ENCODE assay signal across 16 mouse cellular contexts in genomic region chr6:40439731-40440130, GRCm38 (mm10). TPM values are rescaled to one million over a fixed set of nuclear protein-coding genes. Genes with fewer than 3 reads are reported as not detected.
A peak's percentile ranks its signal among the peaks of the same experiment; 100 is the strongest.
DNase-seq lines count a peak whose midpoint lies in the region; ATAC-seq lines count a peak whose summit lies in the region.
"Had no signal": no experiment of that assay in that cellular context is flagged by ENCODE, and none has a peak within 500 bp of the region (broad histone marks: within the 10 kb centered on the region; RNA-seq: fewer than 3 reads in every experiment).

No protein-coding gene starts in this region.

- peak overlapping the region; percentile 21 for H3K4me2 ChIP-seq in kidney, embryonic 14.5 days (replicated peaks; ENCODE audit: low read depth, low read length)
- H3K4me2 ChIP-seq: embryonic facial prominence, embryonic 15.5 days; lung, embryonic 14.5 days had no signal

- DNase-seq in kidney, postnatal 4 days, result no peak
- DNase-seq in CD8-positive naive resting alpha-beta T cell, adult 2 months (ENCODE audit: low read depth in 2 of 2, low spot score in 2 of 2), result peak; percentile 20 to 30
- peak; percentile 73 for DNase-seq in thymus, postnatal 0 days (ENCODE audit: low spot score)
- no peak for DNase-seq in cerebellum, adult 11-12 months
- DNase-seq in embryo, embryonic 10 days (ENCODE audit: low spot score), result no peak
- DNase-seq: cerebellum, postnatal 25 days; kidney, adult 2 months; left cerebral cortex, postnatal 4 days; lung, embryonic 14.5 days; right cerebral cortex, postnatal 4 days had no signal

- H3K27me3 ChIP-seq in kidney, embryonic 14.5 days (ENCODE audit: control insufficient read depth, insufficient read depth, low read length), result no peaks in the 10 kb centered on the region

- 20% methylated on average over 12 of the region's 12 CpGs for WGBS in kidney, embryonic 14.5 days

- H3K36me3 ChIP-seq in kidney, embryonic 14.5 days (ENCODE audit: control insufficient read depth, insufficient read depth, low read length), result no peaks in the 10 kb centered on the region
- H3K36me3 ChIP-seq: embryonic facial prominence, embryonic 15.5 days had no signal

- no peaks in the 10 kb centered on the region for H3K9me3 ChIP-seq in kidney, embryonic 14.5 days (ENCODE audit: control insufficient read depth, low read length)
- H3K9me3 ChIP-seq: embryonic facial prominence, embryonic 15.5 days had no signal

- H3K4me3 ChIP-seq in kidney, embryonic 14.5 days (ENCODE audit: low read length), result no peak overlapping the region
- H3K4me3 ChIP-seq: embryonic facial prominence, embryonic 15.5 days had no signal

- no peak for ATAC-seq in kidney, embryonic 14.5 days (ENCODE audit: low FRiP score, low TSS enrichment)
- peak; percentile 79 for ATAC-seq in inflammation-experienced regulatory T-cells, adult 6 months
- ATAC-seq: forebrain, embryonic 14.5 days had no signal

- 0 out of 2 replicates have a peak, but pooled peaks cover 7% of the 10 kb centered on the region for H3K4me1 ChIP-seq in kidney, embryonic 14.5 days (ENCODE audit: control insufficient read depth, insufficient read depth, low read length)

- no peak overlapping the region for H3K9ac ChIP-seq in kidney, embryonic 14.5 days (ENCODE audit: low read depth, low read length)
- H3K9ac ChIP-seq: embryonic facial prominence, embryonic 15.5 days; lung, embryonic 14.5 days had no signal

- no peak overlapping the region for H3K27ac ChIP-seq in kidney, embryonic 14.5 days (ENCODE audit: low read depth, low read length)
- H3K27ac ChIP-seq: embryonic facial prominence, embryonic 15.5 days had no signal

RNA-seq across cellular contexts. Expression of gene Wee2, which starts 0.8 kb away (rescaled TPM):
- 0.09 TPM in 1 of 2 replicates, not detected in the other for polyA plus RNA-seq in kidney, embryonic 14.5 days (2014; fragmentation: Nextera tagmentation; extraction: Ambion mirVana)
- polyA plus RNA-seq in inflammation-experienced regulatory T-cells, adult 6 months (2017; shearing (Covaris generic)), result not detected
- 0.31 and 0.35 TPM in 2 replicates for polyA plus RNA-seq in thymus, postnatal 0 days (2015; fragmentation: Nextera tagmentation; extraction: Ambion mirVana)
- polyA plus RNA-seq: embryonic facial prominence, embryonic 15.5 days; kidney, adult 2 months; lung, embryonic 14.5 days; testis, adult 2 months had no signal

RNA-seq across cellular contexts. Expression of gene E330009J07Rik, which starts 3.8 kb away (rescaled TPM):
- polyA plus RNA-seq in kidney, embryonic 14.5 days (2014; fragmentation: Nextera tagmentation; extraction: Ambion mirVana), result 14.0 and 17.7 TPM in 2 replicates
- 1 to 10 TPM; 3.2 to 9.1 (median 6.1) TPM for polyA plus RNA-seq in inflammation-experienced regulatory T-cells, adult 6 months (2017; shearing (Covaris generic))
- polyA plus RNA-seq in thymus, postnatal 0 days (2015; fragmentation: Nextera tagmentation; extraction: Ambion mirVana), result 16.0 and 17.6 TPM in 2 replicates

RNA-seq across cellular contexts. Expression of gene Ssbp1, which starts 31.4 kb away (rescaled TPM):
- polyA plus RNA-seq in kidney, embryonic 14.5 days (2014; fragmentation: Nextera tagmentation; extraction: Ambion mirVana), result 177 and 241 TPM in 2 replicates
- polyA plus RNA-seq in inflammation-experienced regulatory T-cells, adult 6 months (2017; shearing (Covaris generic)), result 100 to 1,000 TPM; 108 to 133 (median 114) TPM
- polyA plus RNA-seq in thymus, postnatal 0 days (2015; fragmentation: Nextera tagmentation; extraction: Ambion mirVana), result 190 and 207 TPM in 2 replicates

RNA-seq across cellular contexts. Expression of gene Tas2r137, which starts 51.3 kb away (rescaled TPM):
- not detected in 2 replicates for polyA plus RNA-seq in kidney, embryonic 14.5 days (2014; fragmentation: Nextera tagmentation; extraction: Ambion mirVana)
- polyA plus RNA-seq in inflammation-experienced regulatory T-cells, adult 6 months (2017; shearing (Covaris generic)), result not detected
- not detected in 2 replicates for polyA plus RNA-seq in thymus, postnatal 0 days (2015; fragmentation: Nextera tagmentation; extraction: Ambion mirVana)
- polyA plus RNA-seq: embryonic facial prominence, embryonic 15.5 days; forebrain, embryonic 14.5 days; gonadal fat pad, adult 2 months; kidney, adult 2 months; lung, embryonic 14.5 days had no signal

RNA-seq across cellular contexts. Expression of gene Tas2r108, which starts 53.6 kb away (rescaled TPM):
- not detected in 2 replicates for polyA plus RNA-seq in kidney, embryonic 14.5 days (2014; fragmentation: Nextera tagmentation; extraction: Ambion mirVana)
- polyA plus RNA-seq in inflammation-experienced regulatory T-cells, adult 6 months (2017; shearing (Covaris generic)), result not detected
- polyA plus RNA-seq in thymus, postnatal 0 days (2015; fragmentation: Nextera tagmentation; extraction: Ambion mirVana), result 0.13 and 0.17 TPM in 2 replicates
- polyA plus RNA-seq: embryonic facial prominence, embryonic 15.5 days; forebrain, embryonic 14.5 days; kidney, adult 2 months; lung, embryonic 14.5 days had no signal

Comparison
In these comparisons a context has a peak if more than half of its experiments do, and no peak if none do; other contexts are left out.
1. DNase-seq: peak in CD8-positive naive resting alpha-beta T cell, adult 2 months (2 of 2) and thymus, postnatal 0 days (single experiment); none in kidney, postnatal 4 days (0 of 2), cerebellum, adult 11-12 months (single experiment) and embryo, embryonic 10 days (single experiment).